Mouse (Mus musculus) embryonic facial prominence, embryonic 15.5 days (tissue): ENCODE data around the gene Dusp23. TPM values are rescaled to one million over a fixed set of nuclear protein-coding genes. Genes with fewer than 3 reads are reported as not detected.

ENCODE experiments used
- ATAC-seq: fragments of 200-750 bp; cut with Nextera tagmentation; 2 replicates; pipeline ENCODE4 v1.8.0; 2017; ENCODE audit warnings: low read depth, moderate TSS enrichment; ENCODE audit not compliant: insufficient number of reproducible peaks, low FRiP score, low TSS enrichment
- H3K27ac ChIP-seq: fragments of 300-500 bp; sonication (generic); replicated peaks from 2 replicates; pipeline ENCODE4 v1.5.1; 2015; ENCODE audit warnings: mild to moderate bottlenecking, inconsistent platforms
- H3K27me3 ChIP-seq: fragments of 300-500 bp; sonication (generic); 2 replicates; pipeline ENCODE4 v1.6.1; 2015; ENCODE audit warnings: inconsistent platforms
- H3K36me3 ChIP-seq: fragments of 300-500 bp; sonication (generic); 2 replicates; pipeline ENCODE4 v1.6.1; 2015; ENCODE audit warnings: mild to moderate bottlenecking, inconsistent platforms
- H3K4me1 ChIP-seq: fragments of 300-500 bp; sonication (generic); 2 replicates; pipeline ENCODE4 v1.6.1; 2015; ENCODE audit warnings: inconsistent platforms
- H3K4me2 ChIP-seq: fragments of 300-500 bp; sonication (generic); replicated peaks from 2 replicates; pipeline ENCODE4 v1.6.1; 2015; ENCODE audit warnings: mild to moderate bottlenecking, inconsistent platforms
- H3K4me3 ChIP-seq: fragments of 300-500 bp; sonication (generic); replicated peaks from 2 replicates; pipeline ENCODE4 v1.5.1; 2015; ENCODE audit warnings: mild to moderate bottlenecking, inconsistent platforms
- H3K9ac ChIP-seq: fragments of 300-500 bp; sonication (generic); 2 replicates; pipeline ENCODE4 v1.6.1; 2015; ENCODE audit warnings: inconsistent platforms
- H3K9me3 ChIP-seq: fragments of 300-500 bp; sonication (generic); replicated peaks from 2 replicates; pipeline ENCODE4 v1.6.1; 2016; ENCODE audit warnings: inconsistent platforms
- WGBS: fragments of 180-500 bp; shearing (Covaris S2); methylation state at CpG from one replicate; pipeline ENCODE4 v1.1.7; 2015; 5-methylcytosine and 5-hydroxymethylcytosine counted together
- polyA plus RNA-seq: library from polyadenylated mRNA; unstranded; fragments of >200 nt; fragmentation: Nextera tagmentation; extraction: Ambion mirVana; gene quantifications from 2 replicates; pipeline ENCODE4 v1.2.1, GENCODE M21; 2015

The Dusp23 gene
- polyA plus RNA-seq, 1 experiment from 2014 or later, result 13.4 TPM

- H3K4me2 ChIP-seq, result no peak overlapping the region
- H3K4me1 ChIP-seq, result no peaks in the 10 kb centered on the region
- no peaks in the 10 kb centered on the region for H3K27me3 ChIP-seq
- H3K4me3 ChIP-seq, result no peak overlapping the region
- no peak for ATAC-seq
- WGBS, result 63% methylated on average over 3 of the region's 3 CpGs
- no peaks in the 10 kb centered on the region for H3K9me3 ChIP-seq
- H3K27ac ChIP-seq, result no peak overlapping the region
- no peaks in the 10 kb centered on the region for H3K36me3 ChIP-seq
- H3K9ac ChIP-seq, result no peak overlapping the region
Measured at GRCm38 (mm10) chr1:172593321-172593720, 39.4 kb downstream of the Dusp23 start.

- Histone ChIP-seq H3K4me1 (no peaks in the 10 kb centered on the region), H3K36me3 (no peaks in the 10 kb centered on the region), H3K9me3 (no peaks in the 10 kb centered on the region), H3K9ac (no peak within 1 kb of the TSS), H3K27ac (no peak within 1 kb of the TSS), H3K27me3 (peaks cover 3% of the 10 kb centered on the region; the same call in 1 of the 2 replicates), H3K4me2 (no peak within 1 kb of the TSS), H3K4me3 (no peak within 1 kb of the TSS)
- ATAC-seq, result no peak
- WGBS, result 55% methylated on average over 7 of the region's 7 CpGs
Measured at GRCm38 (mm10) chr1:172590385-172590784, 42.4 kb downstream of the Dusp23 start, which contains the start of gene Slamf8. Gene Slamf8, minus strand, starts transcription at chr1:172590568.

GRCm38 (mm10) chr1:172585612-172586567 is 46.9 kb downstream of the Dusp23 start:
- Histone ChIP-seq H3K4me3 (no peak overlapping the region), H3K4me1 (no peaks in the 10 kb centered on the region), H3K9ac (no peak overlapping the region), H3K4me2 (no peak overlapping the region), H3K27me3 (peaks cover 16% of the 10 kb centered on the region), H3K36me3 (no peaks in the 10 kb centered on the region), H3K27ac (no peak overlapping the region), H3K9me3 (no peaks in the 10 kb centered on the region)
- WGBS, result 24% methylated on average over 26 of the region's 26 CpGs
- ATAC-seq, result no peak

GRCm38 (mm10) chr1:172585026-172585425 is 47.7 kb downstream of the Dusp23 start:
- H3K9ac ChIP-seq, result no peak overlapping the region
- no peak for ATAC-seq

GRCm38 (mm10) chr1:172584271-172584670 is 48.5 kb downstream of the Dusp23 start:
- Histone ChIP-seq H3K9me3 (no peaks in the 10 kb centered on the region), H3K27me3 (peaks cover 16% of the 10 kb centered on the region), H3K4me3 (no peak overlapping the region), H3K4me1 (no peaks in the 10 kb centered on the region), H3K9ac (no peak overlapping the region), H3K27ac (no peak overlapping the region), H3K36me3 (no peaks in the 10 kb centered on the region), H3K4me2 (no peak overlapping the region)
- WGBS, result 86% methylated on average over 6 of the region's 6 CpGs
- ATAC-seq, result no peak

More at GRCm38 (mm10) chr1:172585026-172585425, 47.7 kb downstream of the Dusp23 start:
- Histone ChIP-seq H3K27me3 (peaks cover 16% of the 10 kb centered on the region), H3K4me2 (no peak overlapping the region), H3K9me3 (no peaks in the 10 kb centered on the region), H3K4me3 (no peak overlapping the region), H3K36me3 (no peaks in the 10 kb centered on the region), H3K4me1 (no peaks in the 10 kb centered on the region), H3K27ac (no peak overlapping the region)
- 40% methylated on average over 4 of the region's 4 CpGs for WGBS

- no peak overlapping the region for H3K4me2 ChIP-seq
- H3K4me3 ChIP-seq, result no peak overlapping the region
- H3K9ac ChIP-seq, result no peak overlapping the region
- no peaks in the 10 kb centered on the region for H3K4me1 ChIP-seq
- ATAC-seq, result no peak
- no peaks in the 10 kb centered on the region for H3K36me3 ChIP-seq
- peaks cover 16% of the 10 kb centered on the region for H3K27me3 ChIP-seq
- no peak overlapping the region for H3K27ac ChIP-seq
- no peaks in the 10 kb centered on the region for H3K9me3 ChIP-seq
- 87% methylated on average over 8 of the region's 8 CpGs for WGBS
Measured at GRCm38 (mm10) chr1:172582436-172582835, 50.3 kb downstream of the Dusp23 start.

Other genes with a start within 250 kb of the Dusp23 start
- 0.85 and 1.2 TPM in 2 replicates for gene Slamf9, start 157.6 kb downstream of the Dusp23 start, polyA plus RNA-seq
- gene Igsf9, start 151.2 kb downstream of the Dusp23 start, polyA plus RNA-seq, result 58.4 and 61.0 TPM in 2 replicates
- gene Tagln2, start 132.9 kb downstream of the Dusp23 start, polyA plus RNA-seq, result 260 and 286 TPM in 2 replicates
- gene Cfap45, start 112.2 kb downstream of the Dusp23 start, polyA plus RNA-seq, result 12.2 and 18.7 TPM in 2 replicates
- gene Vsig8, start 77.0 kb downstream of the Dusp23 start, polyA plus RNA-seq, result 7.7 and 10.9 TPM in 2 replicates
- 0.29 TPM in 1 of 2 replicates, not detected in the other for gene Slamf8, start 42.4 kb downstream of the Dusp23 start, polyA plus RNA-seq
- 0.28 and 0.32 TPM in 2 replicates for gene Fcrl6, start 30.4 kb downstream of the Dusp23 start, polyA plus RNA-seq
- not detected in 2 replicates for gene Crp, start 65.1 kb upstream of the Dusp23 start, polyA plus RNA-seq